Mouse (Mus musculus): Measurements from ENCODE around the gene Scgb3a1. TPM values are rescaled to one million over a fixed set of nuclear protein-coding genes. Genes with fewer than 3 reads are reported as not detected.

The Scgb3a1 gene
- polyA plus RNA-seq, 1 experiment: 0.50 TPM

- no peak for DNase-seq (ENCODE audit: extremely low spot score in 1 of 2, low spot score in 1 of 2)
Observed at GRCm38 (mm10) chr11:49658065-49658464, 5.3 kb upstream of the Scgb3a1 start.

- DNase-seq (ENCODE audit: extremely low spot score in 1 of 2, low spot score in 1 of 2): no peak
Observed at GRCm38 (mm10) chr11:49658791-49659469, 4.5 kb upstream of the Scgb3a1 start.

- no peak for DNase-seq (ENCODE audit: extremely low spot score in 1 of 2, low spot score in 1 of 2)
Observed at GRCm38 (mm10) chr11:49659470-49659799, 4.0 kb upstream of the Scgb3a1 start.

GRCm38 (mm10) chr11:49662292-49662780 lies 1.1 kb upstream of the Scgb3a1 start:
- no peak for DNase-seq (ENCODE audit: extremely low spot score in 1 of 2, low spot score in 1 of 2)

- DNase-seq (ENCODE audit: extremely low spot score in 1 of 2, low spot score in 1 of 2): no peak
Observed at GRCm38 (mm10) chr11:49664262-49665140, 1.1 kb downstream of the Scgb3a1 start.

- DNase-seq (ENCODE audit: extremely low spot score in 1 of 2, low spot score in 1 of 2): no peak
Observed at GRCm38 (mm10) chr11:49665462-49665861, 2.1 kb downstream of the Scgb3a1 start.

- no peak for DNase-seq (ENCODE audit: extremely low spot score in 1 of 2, low spot score in 1 of 2)
Observed at GRCm38 (mm10) chr11:49673433-49673832, 10.0 kb downstream of the Scgb3a1 start.

GRCm38 (mm10) chr11:49684237-49684973 lies 21.0 kb downstream of the Scgb3a1 start:
- no peak for DNase-seq (ENCODE audit: extremely low spot score in 1 of 2, low spot score in 1 of 2)

GRCm38 (mm10) chr11:49695013-49695412 lies 31.6 kb downstream of the Scgb3a1 start:
- DNase-seq (ENCODE audit: extremely low spot score in 1 of 2, low spot score in 1 of 2): no peak

- no peak for DNase-seq (ENCODE audit: extremely low spot score in 1 of 2, low spot score in 1 of 2)
Observed at GRCm38 (mm10) chr11:49695695-49696094, 32.3 kb downstream of the Scgb3a1 start.

GRCm38 (mm10) chr11:49696472-49696871 lies 33.1 kb downstream of the Scgb3a1 start:
- DNase-seq (ENCODE audit: extremely low spot score in 1 of 2, low spot score in 1 of 2): no peak

- DNase-seq (ENCODE audit: extremely low spot score in 1 of 2, low spot score in 1 of 2): no peak
Observed at GRCm38 (mm10) chr11:49697779-49698178, 34.4 kb downstream of the Scgb3a1 start.

GRCm38 (mm10) chr11:49699079-49699478 lies 35.7 kb downstream of the Scgb3a1 start:
- DNase-seq (ENCODE audit: extremely low spot score in 1 of 2, low spot score in 1 of 2): no peak

GRCm38 (mm10) chr11:49702014-49702413 lies 38.6 kb downstream of the Scgb3a1 start:
- no peak for DNase-seq (ENCODE audit: extremely low spot score in 1 of 2, low spot score in 1 of 2)

GRCm38 (mm10) chr11:49704804-49705203 lies 41.4 kb downstream of the Scgb3a1 start:
- DNase-seq (ENCODE audit: extremely low spot score in 1 of 2, low spot score in 1 of 2): no peak

GRCm38 (mm10) chr11:49707834-49708233 lies 44.4 kb downstream of the Scgb3a1 start:
- no peak for DNase-seq (ENCODE audit: extremely low spot score in 1 of 2, low spot score in 1 of 2)

GRCm38 (mm10) chr11:49710664-49711063 lies 47.3 kb downstream of the Scgb3a1 start:
- DNase-seq (ENCODE audit: extremely low spot score in 1 of 2, low spot score in 1 of 2): no peak

- DNase-seq (ENCODE audit: extremely low spot score in 1 of 2, low spot score in 1 of 2): no peak
Observed at GRCm38 (mm10) chr11:49711981-49712554, 48.7 kb downstream of the Scgb3a1 start.

GRCm38 (mm10) chr11:49712555-49713335 lies 49.3 kb downstream of the Scgb3a1 start, which contains the start of gene Cnot6:
Gene Cnot6, minus strand, starts transcription at chr11:49712723.
- peak; percentile 93 to 98 for DNase-seq (ENCODE audit: extremely low spot score in 1 of 2, low spot score in 1 of 2)
